Mouse (Mus musculus) urinary bladder, postnatal 10 days (tissue): Measurements from ENCODE around the gene Mageb4.
"Not testable (repeated sequence)": the region's sequence is repeated elsewhere in the genome, so short reads cannot be mapped to it uniquely, and the experiment has no call there.

Experiments
- DNase-seq: peaks from one replicate; pipeline ENCODE4 v3.0.0; 2022; ENCODE audit warnings: low spot score

The Mageb4 gene

DNA sequence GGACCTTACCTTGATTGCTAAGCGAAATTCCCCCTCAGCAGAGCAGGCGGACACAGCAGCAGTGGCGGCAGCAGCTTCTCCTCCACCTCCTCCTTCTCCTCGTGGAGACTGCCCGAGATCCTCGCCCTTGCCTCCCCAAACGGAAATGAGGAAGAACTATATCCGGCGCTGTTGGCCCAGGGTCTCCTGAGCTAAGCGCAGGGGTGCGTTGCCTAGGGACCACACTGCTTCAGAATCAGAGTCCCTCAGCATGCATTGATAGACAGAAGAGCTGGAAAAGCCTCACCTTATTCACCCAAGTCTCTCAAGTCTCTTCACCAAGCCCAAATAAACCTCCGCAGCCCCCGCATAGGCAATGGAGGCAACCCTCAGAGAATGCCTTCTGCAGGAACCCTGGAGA lies at the start of gene Mageb4:
Gene Mageb4 (minus strand): TSS at position 101 of the 400 bp plus-strand sequence.
- not testable (repeated sequence) for DNase-seq

GRCm38 (mm10) chrX:86284597-86284996 lies 20.3 kb downstream of the Mageb4 start:
- DNase-seq = not testable (repeated sequence)

DNA sequence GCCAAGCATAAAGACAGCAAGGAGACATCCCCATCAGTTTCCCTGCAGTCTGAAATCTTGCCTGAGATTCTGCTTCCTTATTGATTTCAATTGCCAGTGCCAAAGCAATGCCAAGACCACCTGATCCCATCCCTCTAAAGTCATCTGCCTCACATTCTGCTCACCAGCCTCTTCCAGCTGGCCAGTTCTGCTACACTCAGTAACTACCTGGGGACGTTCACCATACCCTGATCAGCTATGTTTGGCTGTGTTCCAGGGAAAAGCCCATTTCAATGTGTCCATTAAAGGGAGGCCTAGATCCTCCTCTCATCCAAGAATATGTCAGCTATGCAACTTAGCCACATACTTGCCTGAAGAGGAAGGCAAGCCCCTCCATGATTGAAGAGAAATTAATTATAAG lies 58.9 kb downstream of the Mageb4 start:
- not testable (repeated sequence) for DNase-seq

GRCm38 (mm10) chrX:86237246-86237645 lies 67.6 kb downstream of the Mageb4 start:
- no peak for DNase-seq
